Mouse (Mus musculus) urinary bladder, postnatal 25 days (tissue): ENCODE measurements around the gene Oosp1.

Experiments used
- DNase-seq: peaks from one replicate; pipeline ENCODE4 v3.0.0; 2022; ENCODE audit warnings: low spot score

Oosp1 gene

DNA sequence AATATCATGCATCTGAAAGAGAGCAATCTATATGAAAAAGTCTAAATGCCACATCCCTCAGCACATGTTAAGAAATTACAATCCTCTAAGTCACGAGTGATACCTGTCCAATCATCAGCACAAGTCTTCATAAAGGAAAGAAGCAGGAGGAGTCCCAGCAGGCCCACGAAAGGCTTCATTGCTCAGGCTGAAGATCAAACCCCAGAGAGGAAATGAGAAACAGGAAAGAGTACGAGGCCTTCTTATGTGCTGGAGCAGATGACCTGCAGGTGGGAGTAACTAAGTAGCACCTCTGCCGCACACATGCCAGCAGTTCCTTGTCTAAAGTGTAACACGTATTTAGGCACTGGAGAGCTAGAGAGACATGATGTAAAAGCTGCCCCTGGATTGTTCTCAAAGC, at the start of gene Oosp1:
Oosp1 (minus strand) TSS at position 312 of the 400 bp plus-strand sequence.
- no peak for DNase-seq

DNA sequence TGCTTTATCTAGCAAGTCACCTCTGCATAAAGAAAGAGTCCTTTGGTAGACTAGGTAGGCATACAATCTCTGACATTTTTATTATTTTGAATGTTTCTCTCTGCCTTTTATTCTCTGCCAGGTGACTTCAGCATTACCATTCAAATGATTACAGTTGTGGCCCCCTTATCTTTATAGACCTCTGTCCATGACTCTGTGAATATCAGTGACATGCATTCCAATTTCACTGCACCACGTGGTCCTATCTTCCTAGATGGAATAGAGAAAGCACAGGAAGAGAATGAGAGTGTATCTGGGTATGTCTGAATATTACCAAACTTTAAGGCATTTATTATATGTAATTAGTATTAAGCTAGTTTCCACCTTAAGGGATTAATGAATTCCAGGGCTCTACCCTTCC, 45.5 kb upstream of the Oosp1 start:
- DNase-seq, result no peak

DNA sequence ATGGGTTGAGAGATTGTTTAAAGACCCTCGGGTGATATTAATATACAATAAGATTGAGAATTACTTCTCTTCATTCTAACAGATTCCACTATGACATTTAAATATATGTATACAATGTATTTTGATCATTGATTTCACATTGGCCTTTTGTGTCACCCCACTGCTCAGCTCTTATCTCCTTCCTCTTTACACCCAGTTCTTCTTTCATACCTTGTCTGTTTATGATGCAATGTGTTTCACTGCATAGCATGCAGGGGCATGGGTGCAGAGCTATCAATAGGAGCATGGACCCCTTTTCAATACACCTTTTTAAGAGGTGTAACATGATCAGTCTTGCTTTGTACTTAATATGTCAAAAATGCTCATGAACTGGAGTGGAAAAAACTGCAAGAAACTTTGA, 39.3 kb upstream of the Oosp1 start:
- no peak for DNase-seq

DNA sequence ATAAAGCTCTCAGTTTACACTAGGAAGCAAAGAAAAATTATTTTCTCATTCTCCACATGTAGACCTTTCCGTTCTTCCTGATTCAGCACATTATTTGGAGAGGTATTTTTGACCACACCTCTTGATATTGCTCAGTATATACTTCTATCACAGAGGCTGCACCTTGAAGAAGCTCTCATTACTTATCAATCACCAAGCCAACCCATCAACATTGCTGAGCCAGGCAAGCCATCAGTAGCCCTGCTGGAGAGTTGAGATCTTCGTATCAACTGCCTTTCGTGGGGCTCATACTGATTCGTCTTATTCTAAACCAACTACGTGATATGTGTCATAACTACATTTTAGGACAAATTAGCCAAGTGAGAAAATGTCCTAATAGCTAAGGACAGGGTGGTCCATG, 36.4 kb upstream of the Oosp1 start:
- no peak for DNase-seq

DNA sequence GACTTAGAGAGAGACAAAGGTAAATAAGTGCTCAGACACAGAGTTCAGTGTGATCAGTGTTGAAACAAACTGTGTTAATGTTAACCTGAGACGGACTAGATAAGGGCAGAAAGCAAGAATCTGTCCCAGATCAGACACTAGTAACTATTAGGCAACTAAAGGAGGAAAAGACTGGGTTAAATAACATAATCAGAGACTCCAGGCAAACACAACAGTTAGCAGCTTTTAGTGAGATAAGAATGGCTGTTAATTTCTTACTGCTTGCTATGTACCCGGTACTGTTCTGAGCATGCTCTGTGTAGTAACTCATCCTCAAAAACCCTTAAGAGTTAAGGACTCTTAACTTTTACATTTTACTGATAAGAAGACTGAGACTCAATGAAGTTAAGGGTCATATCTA, 35.0 kb upstream of the Oosp1 start:
- DNase-seq, result no peak

DNA sequence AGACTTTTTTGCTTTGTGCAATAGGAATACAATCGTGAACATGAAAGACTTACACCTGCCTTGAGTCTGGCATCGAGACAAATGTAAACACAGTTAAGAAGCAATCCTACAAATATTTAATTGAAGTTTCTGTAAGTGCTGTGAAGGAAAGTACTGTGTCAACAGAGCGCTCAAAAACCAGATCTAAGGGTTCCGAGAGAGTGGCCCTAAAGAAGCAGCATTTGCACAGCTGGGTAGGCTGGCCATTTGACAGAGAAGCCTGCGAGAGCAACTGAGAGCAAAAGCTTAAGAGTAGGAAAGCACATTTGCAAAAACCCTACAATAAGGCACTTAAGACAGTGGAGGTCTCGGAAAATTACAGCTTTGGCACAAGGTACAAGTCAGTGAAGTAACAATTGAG, 33.3 kb upstream of the Oosp1 start:
- DNase-seq, result no peak

DNA sequence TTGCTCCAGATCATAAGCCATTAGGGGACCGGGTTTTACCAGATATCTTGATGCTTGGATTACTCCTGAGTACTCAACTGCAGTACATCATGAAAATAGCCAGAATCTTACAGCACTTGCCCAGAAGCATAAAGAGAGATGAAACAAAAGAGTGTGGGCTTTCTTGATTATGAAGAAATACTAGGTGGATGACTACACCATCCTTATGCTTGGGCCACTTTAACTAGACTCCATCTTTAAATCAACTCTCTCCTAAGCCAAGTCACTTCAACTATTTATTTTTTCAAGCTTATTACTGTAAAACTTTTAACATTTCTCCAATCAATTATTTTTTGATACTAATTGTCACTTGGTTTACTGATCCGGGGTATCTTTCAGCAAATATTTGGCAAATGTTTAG, 32.9 kb upstream of the Oosp1 start:
- DNase-seq, result no peak

DNA sequence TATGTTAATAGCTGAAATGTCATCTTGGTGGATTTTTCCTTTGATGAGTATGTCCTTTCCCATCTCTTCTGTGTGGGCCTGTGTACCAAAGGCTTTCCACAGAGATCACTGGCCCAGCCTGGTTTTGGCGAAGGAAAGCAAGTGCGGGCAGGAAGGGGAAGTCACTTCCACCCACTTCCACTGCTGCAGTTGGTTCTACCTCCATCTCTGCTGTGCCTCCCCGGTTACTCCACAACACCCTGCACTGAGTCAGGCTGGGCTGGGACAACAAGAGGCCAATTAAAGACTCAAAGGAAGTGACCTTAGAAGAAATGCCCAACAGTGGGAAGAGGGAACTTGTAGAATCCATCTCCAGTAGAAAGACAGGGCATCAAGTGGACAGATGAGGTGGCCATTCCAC, 29.1 kb upstream of the Oosp1 start:
- no peak for DNase-seq

DNA sequence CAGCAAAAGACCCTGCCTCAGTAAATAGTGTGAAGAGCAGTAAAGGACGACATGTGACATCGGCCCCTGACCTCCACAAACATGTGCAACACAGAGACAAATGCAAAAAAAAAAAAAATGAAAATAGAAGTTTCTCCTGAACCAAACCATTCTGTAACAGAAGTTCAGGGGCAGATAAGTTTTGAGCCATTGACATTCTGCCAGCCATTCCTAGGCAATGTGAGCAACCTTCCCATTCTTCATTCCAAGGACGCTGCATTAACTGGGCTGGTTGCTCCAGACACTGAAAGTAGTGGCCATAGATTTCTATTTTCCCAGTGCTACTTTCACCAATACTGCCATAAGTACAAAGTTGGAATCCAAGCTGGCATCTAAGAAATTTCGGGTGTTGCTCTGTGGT, 21.5 kb upstream of the Oosp1 start:
- no peak for DNase-seq

DNA sequence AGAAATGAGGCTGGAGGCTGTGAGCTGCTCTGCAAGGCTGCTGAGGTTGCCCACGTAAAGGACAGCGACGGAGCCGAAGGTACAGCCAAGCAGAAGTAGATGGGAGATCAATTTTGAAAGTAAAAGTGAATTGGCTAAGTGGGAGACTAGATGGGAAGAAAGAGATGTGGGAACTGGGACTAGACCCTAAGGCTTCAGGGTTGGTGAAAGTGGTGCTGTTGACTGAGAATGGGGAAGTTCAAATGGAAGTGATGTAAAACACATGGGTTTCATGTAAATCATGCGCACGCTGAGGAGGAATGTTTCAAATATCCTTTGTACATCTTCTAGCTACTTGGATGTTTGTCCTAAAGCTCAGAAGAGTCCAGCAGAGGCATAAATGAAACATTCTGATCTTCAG, 7.4 kb upstream of the Oosp1 start:
- DNase-seq, result no peak

DNA sequence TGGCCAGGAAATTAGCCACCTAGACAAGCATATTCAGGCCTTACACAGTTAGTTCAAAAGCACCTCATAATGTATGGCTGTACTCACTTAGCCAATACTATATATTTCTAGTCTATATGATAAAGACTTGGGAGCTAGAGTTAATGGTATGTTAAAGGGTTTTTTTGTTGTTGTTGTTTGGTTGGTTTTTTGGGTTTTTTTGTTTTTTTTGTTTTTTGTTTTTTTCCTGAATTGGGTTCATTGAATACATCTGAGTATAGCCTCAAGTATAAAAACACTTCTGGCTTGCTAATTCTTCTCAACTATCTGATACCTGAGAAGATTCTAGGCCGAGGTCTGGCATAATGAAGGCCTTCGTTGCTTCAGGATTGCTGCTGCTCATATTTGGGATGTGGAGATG, 5.8 kb upstream of the Oosp1 start, which contains the start of gene Oosp3:
Oosp3 (plus strand) TSS at position 301 of the 400 bp plus-strand sequence.
- no peak for DNase-seq

DNA sequence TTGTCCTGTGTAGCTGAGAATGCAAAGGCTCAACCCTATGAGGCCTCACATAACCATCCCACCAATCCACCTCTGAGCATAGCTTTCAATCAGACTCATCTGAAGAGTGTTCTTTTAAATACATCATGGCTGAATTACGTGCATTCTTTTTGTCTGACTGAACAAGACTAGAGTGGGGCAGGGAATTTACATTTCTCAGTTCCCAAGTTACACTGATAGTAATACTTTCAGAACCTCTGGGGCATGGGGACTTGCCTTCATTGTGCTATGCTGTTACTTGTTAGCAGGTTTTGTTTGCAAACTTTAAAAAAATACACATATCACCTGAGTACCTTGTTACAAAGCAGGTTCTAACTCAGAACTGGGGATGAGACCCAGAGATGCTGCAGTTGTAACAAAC, 504 bp upstream of the Oosp1 start:
- no peak for DNase-seq

DNA sequence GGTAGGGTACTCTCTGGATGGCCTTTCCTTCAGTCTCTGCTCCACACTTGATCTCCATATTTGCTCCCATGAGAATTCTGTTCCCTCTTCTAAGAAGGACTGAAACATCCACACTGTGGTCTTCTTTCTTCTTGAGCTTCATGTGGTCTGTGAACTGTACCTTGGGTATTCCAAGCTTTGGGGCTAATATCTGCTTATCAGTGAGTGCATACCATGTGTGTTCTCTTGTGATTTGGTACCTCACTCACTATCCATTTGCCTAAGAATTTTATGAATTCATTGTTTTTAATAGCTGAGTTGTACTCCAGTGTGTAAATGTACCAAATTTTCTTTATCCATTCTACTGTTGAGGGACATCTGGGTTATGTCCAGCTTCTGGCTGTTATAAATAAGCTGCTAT, 29.4 kb downstream of the Oosp1 start:
- no peak for DNase-seq

DNA sequence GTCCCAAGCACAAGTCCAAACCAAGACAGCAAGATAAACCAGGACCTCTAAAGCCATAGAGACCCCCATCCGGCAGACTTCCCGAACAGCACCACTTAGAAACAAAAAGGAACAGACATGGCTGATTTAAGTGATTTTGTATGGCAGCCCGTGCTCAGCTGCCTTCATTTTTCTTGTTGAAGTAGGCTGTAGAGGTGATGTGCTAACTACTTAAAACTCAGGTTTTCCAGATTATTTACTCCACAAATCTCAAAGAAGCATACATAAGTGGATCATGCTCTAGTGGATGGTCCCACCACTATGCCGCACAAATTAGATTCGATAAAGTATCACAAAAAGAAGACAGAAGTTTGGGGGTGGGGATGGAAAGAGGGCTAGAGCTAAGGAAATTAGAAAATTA, 30.5 kb downstream of the Oosp1 start, which contains the start of gene Oosp2:
Oosp2 (minus strand) TSS at position 101 of the 400 bp plus-strand sequence.
- DNase-seq, result no peak

DNA sequence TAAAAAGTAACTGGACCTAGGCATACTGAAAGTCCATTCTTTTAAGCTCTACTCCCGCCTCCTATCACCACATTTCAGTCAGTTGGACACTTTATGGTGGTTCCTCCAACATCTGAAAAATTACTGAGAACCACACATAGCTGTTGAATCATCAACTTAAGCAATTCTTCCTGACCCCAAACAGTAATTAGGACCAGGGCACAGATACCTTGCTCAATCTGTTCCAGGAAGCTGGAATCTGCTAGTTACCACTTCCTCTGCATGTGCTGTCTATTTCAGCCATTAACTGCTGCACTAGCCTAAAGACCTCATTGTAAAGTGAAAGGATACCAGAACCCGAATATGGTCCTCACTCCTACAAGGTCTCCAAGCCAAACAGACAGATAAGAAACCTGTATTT, 31.8 kb downstream of the Oosp1 start:
- no peak for DNase-seq

DNA sequence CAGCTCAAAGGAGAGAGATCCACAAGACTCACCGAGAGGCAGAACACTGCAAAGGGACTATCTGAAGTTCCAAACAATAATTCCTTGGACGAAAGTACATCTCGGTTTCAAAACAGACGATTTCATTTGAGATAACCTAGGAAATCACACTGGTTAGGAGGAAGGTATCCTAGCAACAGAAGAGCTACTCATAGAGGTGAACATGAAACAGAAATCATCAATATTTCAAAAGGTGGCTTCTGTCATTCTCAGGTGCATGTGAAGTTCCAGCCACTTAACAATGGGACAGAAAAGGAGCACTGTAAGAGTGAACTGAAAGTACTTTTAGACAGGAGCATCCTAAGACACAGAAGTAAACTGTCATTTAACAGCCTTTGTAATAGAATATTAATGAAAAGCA, 41.4 kb downstream of the Oosp1 start:
- no peak for DNase-seq

DNA sequence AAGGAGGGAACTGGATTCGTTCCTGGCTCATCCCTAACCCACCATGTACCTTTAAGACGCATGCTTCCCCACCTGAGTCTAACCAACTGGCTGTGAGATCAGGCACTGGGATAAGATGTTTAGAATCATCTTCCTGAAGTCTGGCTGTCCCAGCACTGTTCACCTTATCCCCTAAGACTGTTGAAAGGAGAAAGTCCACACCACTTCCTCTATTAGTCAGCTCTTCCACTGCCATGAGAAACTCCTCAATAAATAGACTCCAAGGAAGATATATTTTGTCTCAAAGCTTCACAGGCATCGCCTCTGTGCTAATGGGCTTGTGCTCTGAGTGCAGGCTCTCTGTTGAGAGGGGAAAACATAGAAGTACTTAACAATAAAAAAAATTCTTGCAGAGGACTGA, 44.8 kb downstream of the Oosp1 start:
- no peak for DNase-seq

DNA sequence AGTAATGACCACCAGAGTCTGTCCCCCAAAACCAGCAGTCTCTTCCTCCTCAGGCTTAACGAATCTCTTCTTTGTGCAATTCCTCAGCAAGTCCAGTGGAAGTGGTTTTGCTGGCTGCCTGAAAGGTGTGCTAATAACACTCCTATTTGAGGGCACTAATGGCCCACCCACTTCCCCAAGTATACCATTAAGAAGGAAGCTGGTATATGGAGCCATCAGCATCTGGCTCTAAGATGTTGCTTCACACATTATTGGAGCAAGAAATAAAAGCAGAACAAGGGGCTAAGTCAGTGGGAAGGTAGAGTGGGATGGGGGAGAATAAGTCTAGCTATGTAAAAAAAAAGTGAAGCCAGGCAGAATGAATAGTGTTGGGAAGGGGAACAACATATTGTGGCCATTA, 50.2 kb downstream of the Oosp1 start, which contains the start of gene Ms4a3:
Ms4a3 (minus strand) TSS at position 120 of the 400 bp plus-strand sequence.
- DNase-seq, result no peak

DNA sequence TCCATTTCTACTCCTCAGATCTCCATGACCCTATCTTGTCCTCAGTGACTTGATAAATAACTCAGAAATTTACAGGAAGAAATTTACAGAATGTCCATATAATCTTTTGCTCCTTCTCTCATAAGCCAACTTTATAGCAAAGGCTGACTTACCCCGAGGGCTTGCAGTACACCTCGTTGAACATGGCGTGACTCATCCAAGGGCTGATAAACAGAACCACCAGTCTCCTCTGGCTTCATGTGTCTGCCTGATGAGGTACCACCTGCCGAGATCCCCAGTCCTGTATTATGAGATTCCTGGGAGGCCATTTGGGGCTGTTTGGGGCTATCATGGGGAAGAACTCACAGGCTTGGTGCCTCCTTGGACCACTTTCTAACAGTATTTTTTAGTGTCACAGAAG, 51.9 kb downstream of the Oosp1 start:
- no peak for DNase-seq

DNA sequence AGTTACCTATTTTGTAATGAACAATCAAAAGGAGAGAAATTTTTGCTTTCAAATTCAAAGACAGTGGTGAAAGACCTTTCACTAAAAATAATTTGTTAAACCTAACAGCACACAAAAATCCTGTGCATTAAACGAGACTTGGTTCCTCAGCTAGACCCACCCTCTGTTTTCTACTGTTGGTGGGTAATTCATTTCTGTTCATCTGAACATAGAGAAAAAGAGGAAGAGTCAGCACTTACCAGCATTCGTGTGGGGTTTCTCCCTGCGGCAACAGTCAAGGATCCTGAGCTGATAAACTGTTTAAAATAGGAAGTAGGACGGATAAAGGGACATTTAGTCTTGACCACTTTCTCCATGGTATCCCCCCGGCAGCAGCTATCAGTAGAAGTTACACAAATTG, 55.4 kb downstream of the Oosp1 start:
- DNase-seq, result no peak

DNA sequence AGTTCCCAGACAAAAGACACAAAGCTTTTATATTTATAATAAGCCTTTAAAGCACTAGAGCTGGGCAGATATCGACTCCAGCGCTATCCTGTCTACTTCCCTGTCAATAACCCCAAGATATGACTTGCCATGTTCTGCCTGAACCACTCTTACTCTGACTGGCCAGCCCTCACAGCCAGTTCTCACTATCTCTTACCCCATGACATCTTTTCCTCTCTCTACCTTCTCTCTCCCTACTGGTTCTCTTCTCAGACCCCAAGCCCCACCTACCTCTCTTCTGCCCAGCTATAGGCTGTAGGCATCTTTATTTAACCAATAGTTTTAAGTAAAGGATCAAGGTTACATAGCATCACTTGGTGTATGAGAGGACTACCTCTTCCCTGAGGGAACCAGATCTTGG, 56.6 kb downstream of the Oosp1 start:
- no peak for DNase-seq

DNA sequence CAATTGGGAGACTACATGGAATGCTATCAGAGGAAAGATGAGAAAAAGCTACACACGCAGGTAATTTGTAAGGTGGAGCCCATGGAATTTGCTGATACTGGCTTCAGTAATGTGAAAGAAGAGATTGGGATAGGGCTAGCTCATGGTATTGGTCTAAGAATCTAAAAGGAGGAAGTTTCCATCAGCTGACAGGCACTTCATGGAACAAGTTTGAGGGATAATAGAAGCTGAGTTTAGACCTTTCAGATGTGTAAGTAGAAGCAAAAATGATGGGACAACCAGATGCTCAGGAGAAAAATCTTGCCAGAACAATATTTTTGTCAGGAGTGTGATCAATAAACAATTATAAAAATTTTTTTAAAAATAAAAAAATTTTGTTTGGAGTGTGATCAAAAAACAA, 57.2 kb downstream of the Oosp1 start:
- no peak for DNase-seq

DNA sequence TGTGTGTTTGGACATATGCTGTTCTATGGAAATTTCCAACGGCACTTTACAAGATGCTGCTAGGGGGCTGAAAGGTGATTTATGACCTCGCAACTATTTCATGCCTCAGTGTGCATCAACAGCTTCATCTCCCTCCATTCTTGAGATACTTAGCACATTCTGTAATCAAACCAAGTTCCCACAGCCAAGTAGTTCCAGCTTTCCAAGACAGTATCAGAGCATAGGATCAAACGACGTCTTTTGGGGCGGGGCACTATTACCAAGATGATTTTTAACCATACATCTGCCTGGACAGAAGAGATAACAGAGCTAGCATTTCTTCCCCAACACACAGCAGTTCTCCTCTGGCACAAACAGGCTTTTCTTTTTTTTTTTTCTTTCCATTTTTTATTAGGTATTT, 65.7 kb downstream of the Oosp1 start:
- DNase-seq, result no peak

DNA sequence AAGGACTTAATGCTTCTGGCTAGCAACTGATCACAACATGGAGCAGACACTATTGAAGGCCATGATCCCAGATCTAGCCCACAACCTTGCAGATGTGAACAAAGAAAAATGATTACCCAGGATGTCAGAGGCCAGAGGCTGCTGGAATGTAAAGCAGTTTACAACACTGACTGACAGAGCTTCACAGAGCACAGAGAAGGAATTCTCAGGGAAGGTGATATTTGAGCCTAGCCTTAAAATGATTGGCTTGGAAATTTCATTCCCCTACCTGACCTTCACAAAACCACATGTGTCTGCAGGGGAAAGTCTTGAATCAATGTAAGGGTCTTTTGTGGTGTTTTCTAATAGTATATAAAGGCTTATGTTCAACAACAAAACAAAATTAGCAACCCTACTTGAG, 66.2 kb downstream of the Oosp1 start:
- no peak for DNase-seq

DNA sequence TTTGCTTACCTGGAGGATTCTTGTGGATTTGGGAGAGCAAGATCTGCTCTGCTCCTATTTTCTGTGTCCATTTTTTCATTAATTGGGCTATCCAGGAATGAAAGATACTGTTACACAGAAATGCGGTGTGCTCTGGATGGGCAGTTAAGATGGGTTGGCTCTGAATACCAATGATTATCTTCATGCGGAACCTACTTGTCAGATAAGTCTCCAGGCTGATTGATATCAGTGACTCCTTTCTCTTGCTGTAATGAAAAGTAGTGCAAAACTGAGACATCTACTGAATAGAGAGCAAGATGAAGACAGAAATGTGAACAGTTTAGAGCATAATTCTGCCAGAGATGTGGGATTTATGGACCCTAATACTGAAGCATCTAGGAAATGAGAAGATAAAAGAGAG, 67.4 kb downstream of the Oosp1 start, which contains the start of gene Ms4a2:
Ms4a2 (minus strand) TSS at position 169 of the 400 bp plus-strand sequence.
- DNase-seq, result no peak
